Mouse (Mus musculus) ovary, adult 18-20 months (tissue): Measurements from ENCODE around the gene Slc13a5.

Source experiments
- DNase-seq: peaks from one replicate; pipeline ENCODE4 v3.0.0; 2022; ENCODE audit warnings: low spot score, mixed read lengths

Slc13a5 gene

GRCm38 (mm10) chr11:72205256-72205655 is 61.8 kb downstream of the Slc13a5 start:
- DNase-seq, result no peak

GRCm38 (mm10) chr11:72203440-72203839 is 63.6 kb downstream of the Slc13a5 start:
- DNase-seq, result no peak

GRCm38 (mm10) chr11:72196506-72196905 is 70.5 kb downstream of the Slc13a5 start:
- no peak for DNase-seq

- DNase-seq, result no peak
These were observed 72.8 kb downstream of the Slc13a5 start for GRCm38 (mm10) chr11:72194259-72194658.
